Mouse (Mus musculus) CH12.LX (cell line): ENCODE data around the gene Immp2l. TPM values are rescaled to one million over a fixed set of nuclear protein-coding genes. Genes with fewer than 3 reads are reported as not detected.

Source experiments
- DNase-seq: peaks from one replicate; pipeline ENCODE4 v3.0.0-alpha.2; 2013; ENCODE audit errors: extremely low read depth
- H3K27ac ChIP-seq: 2 replicates; pipeline ENCODE4 v1.5.1; 2012; ENCODE audit warnings: low read depth, mild to moderate bottlenecking, control low read depth, moderate library complexity; ENCODE audit not compliant: insufficient read depth
- H3K27me3 ChIP-seq: replicated peaks from 2 replicates; pipeline ENCODE3; 2012; ENCODE audit warnings: inconsistent platforms
- H3K36me3 ChIP-seq, 2 experiments: replicated peaks in 1 of 2; 2 replicates each; pipeline versions ENCODE3 to v1.6.1; 2012; ENCODE audit warnings: inconsistent platforms in 1 of 2, low read length in 1 of 2, mild to moderate bottlenecking in 1 of 2, mixed read lengths in 1 of 2, moderate library complexity in 1 of 2; ENCODE audit not compliant: control insufficient read depth in 1 of 2, insufficient read depth in 1 of 2
- H3K4me1 ChIP-seq, 2 experiments: 2 replicates each; pipeline ENCODE4 v1.6.1; 2012; ENCODE audit warnings: inconsistent platforms in 1 of 2, moderate library complexity in 1 of 2; ENCODE audit not compliant: insufficient read depth in 2 of 2, control insufficient read depth in 1 of 2
- H3K4me2 ChIP-seq: 2 replicates; pipeline ENCODE4 v1.6.1; 2012; ENCODE audit warnings: low read depth, mild to moderate bottlenecking, control low read depth; ENCODE audit not compliant: poor library complexity, insufficient read depth, severe bottlenecking
- H3K4me3 ChIP-seq, 3 experiments: fragments of 150-350 bp in 1 of 3; sonication (generic) in 1 of 3; replicated peaks in 1 of 3; 2 replicates each; pipeline versions ENCODE3 to v1.5.1; 2011 to 2012; ENCODE audit warnings: low read depth in 2 of 3, low read length in 2 of 3, mild to moderate bottlenecking in 2 of 3, moderate library complexity in 2 of 3, control low read depth in 1 of 3, improper control_type of control experiment in 1 of 3, inconsistent platforms in 1 of 3, mixed read lengths in 1 of 3; ENCODE audit not compliant: poor library complexity in 1 of 3
- H3K79me2 ChIP-seq: replicated peaks from 2 replicates; pipeline ENCODE4 v1.6.1; 2012; ENCODE audit warnings: mild to moderate bottlenecking, moderate library complexity; ENCODE audit not compliant: control insufficient read depth, poor library complexity, insufficient read depth, severe bottlenecking; ENCODE audit errors: extremely low read depth
- H3K9ac ChIP-seq: 2 replicates; pipeline ENCODE4 v1.6.1; 2012; ENCODE audit warnings: low read depth, mild to moderate bottlenecking, control low read depth, moderate library complexity; ENCODE audit not compliant: insufficient read depth
- H3K9me3 ChIP-seq: replicated peaks from 2 replicates; pipeline ENCODE3; 2012; ENCODE audit warnings: low read length, inconsistent platforms, mixed read lengths
- BHLHE40 ChIP-seq: IDR thresholded peaks from 2 replicates; pipeline ENCODE4 v1.6.1; 2011; ENCODE audit warnings: mild to moderate bottlenecking, low read depth, low read length, improper control_type of control experiment
- CHD1 ChIP-seq: IDR thresholded peaks from 2 replicates; pipeline ENCODE4 v1.6.1; 2012; ENCODE audit warnings: low read depth, low read length, improper control_type of control experiment, inconsistent platforms
- E2F4 ChIP-seq: IDR thresholded peaks from 2 replicates; pipeline ENCODE4 v1.6.1; 2011; ENCODE audit warnings: low read depth, low read length, improper control_type of control experiment; ENCODE audit not compliant: insufficient replicate concordance
- ELF1 ChIP-seq: IDR thresholded peaks from 2 replicates; pipeline ENCODE4 v1.6.1; 2014; ENCODE audit warnings: low read depth, mild to moderate bottlenecking, inconsistent platforms, low read length, improper control_type of control experiment
- EP300 ChIP-seq: IDR thresholded peaks from 2 replicates; pipeline ENCODE4 v1.6.1; 2011; ENCODE audit warnings: low read length, improper control_type of control experiment
- GABPA ChIP-seq: IDR thresholded peaks from 2 replicates; pipeline ENCODE4 v1.6.1; 2012; ENCODE audit warnings: low read depth, low read length, improper control_type of control experiment, inconsistent platforms; ENCODE audit not compliant: insufficient replicate concordance
- HCFC1 ChIP-seq: IDR thresholded peaks from 2 replicates; pipeline ENCODE4 v1.6.1; 2012; ENCODE audit warnings: low read depth, mild to moderate bottlenecking, inconsistent platforms, low read length, improper control_type of control experiment
- IRF4 ChIP-seq: IDR thresholded peaks from 2 replicates; pipeline ENCODE4 v1.6.1; 2014; ENCODE audit warnings: low read depth, mild to moderate bottlenecking, inconsistent platforms, low read length, improper control_type of control experiment
- JUN ChIP-seq: IDR thresholded peaks from 2 replicates; pipeline ENCODE4 v1.6.1; 2011; ENCODE audit warnings: low read depth, mild to moderate bottlenecking, low read length, improper control_type of control experiment, moderate library complexity; ENCODE audit not compliant: insufficient read depth
- MAFK ChIP-seq: IDR thresholded peaks from 2 replicates; pipeline ENCODE4 v1.6.1; 2011; ENCODE audit warnings: low read length, improper control_type of control experiment; ENCODE audit not compliant: insufficient replicate concordance
- MAZ ChIP-seq: IDR thresholded peaks from 2 replicates; pipeline ENCODE4 v1.6.1; 2012; ENCODE audit warnings: low read depth, mild to moderate bottlenecking, inconsistent platforms, low read length, improper control_type of control experiment, moderate library complexity
- MYC ChIP-seq: IDR thresholded peaks from 2 replicates; pipeline ENCODE4 v1.6.1; 2011; ENCODE audit warnings: low read depth, mild to moderate bottlenecking, improper control_type of control experiment, low read length
- NELFE ChIP-seq: IDR thresholded peaks from 2 replicates; pipeline ENCODE4 v1.6.1; 2011; ENCODE audit warnings: low read depth, low read length, improper control_type of control experiment
- PAX5 ChIP-seq: IDR thresholded peaks from 2 replicates; pipeline ENCODE4 v1.6.1; 2012; ENCODE audit warnings: low read length, inconsistent platforms, mixed read lengths
- POLR2A ChIP-seq: IDR thresholded peaks from 2 replicates; pipeline ENCODE4 v1.6.1; 2011; ENCODE audit warnings: low read depth, mild to moderate bottlenecking, improper control_type of control experiment, low read length
- POLR2AphosphoS2 ChIP-seq: IDR thresholded peaks from 2 replicates; pipeline ENCODE4 v1.6.1; 2011; ENCODE audit warnings: low read depth, low read length, improper control_type of control experiment
- RAD21 ChIP-seq: IDR thresholded peaks from 2 replicates; pipeline ENCODE4 v1.6.1; 2011; ENCODE audit warnings: low read depth, mild to moderate bottlenecking, low read length, improper control_type of control experiment, moderate library complexity
- RCOR1 ChIP-seq: conservative IDR thresholded peaks from 2 replicates; pipeline ENCODE4 v1.6.1; 2012; ENCODE audit warnings: low read depth, mild to moderate bottlenecking, inconsistent platforms, low read length, improper control_type of control experiment
- SIN3A ChIP-seq: IDR thresholded peaks from 2 replicates; pipeline ENCODE4 v1.6.1; 2012; ENCODE audit warnings: low read length, improper control_type of control experiment, inconsistent platforms
- TBP ChIP-seq: conservative IDR thresholded peaks from 2 replicates; pipeline ENCODE4 v1.6.1; 2011; ENCODE audit warnings: low read depth, low read length, improper control_type of control experiment
- TCF12 ChIP-seq: IDR thresholded peaks from 2 replicates; pipeline ENCODE4 v1.6.1; 2014; ENCODE audit warnings: low read depth, mild to moderate bottlenecking, inconsistent platforms, low read length, improper control_type of control experiment
- UBTF ChIP-seq: IDR thresholded peaks from 2 replicates; pipeline ENCODE4 v1.6.1; 2012; ENCODE audit warnings: low read depth, mild to moderate bottlenecking, inconsistent platforms, low read length, improper control_type of control experiment, moderate library complexity
- USF1 ChIP-seq: IDR thresholded peaks from 2 replicates; pipeline ENCODE4 v1.6.1; 2014; ENCODE audit warnings: low read depth, mild to moderate bottlenecking, inconsistent platforms, low read length, improper control_type of control experiment
- ZC3H11A ChIP-seq: IDR thresholded peaks from 2 replicates; pipeline ENCODE4 v1.6.1; 2012; ENCODE audit warnings: low read depth, mild to moderate bottlenecking, inconsistent platforms, low read length, improper control_type of control experiment
- ZKSCAN1 ChIP-seq: IDR thresholded peaks from 2 replicates; pipeline ENCODE4 v1.6.1; 2012; ENCODE audit warnings: low read depth, inconsistent platforms, low read length, improper control_type of control experiment, borderline replicate concordance
- ZMIZ1 ChIP-seq: IDR thresholded peaks from 2 replicates; pipeline ENCODE4 v1.6.1; 2012; ENCODE audit warnings: low read depth, mild to moderate bottlenecking, inconsistent platforms, low read length, improper control_type of control experiment
- ZNF384 ChIP-seq: IDR thresholded peaks from 2 replicates; pipeline ENCODE4 v1.6.1; 2012; ENCODE audit warnings: low read depth, low read length, improper control_type of control experiment, inconsistent platforms
- dilution Hi-C: fragments of 300-500 bp; cut with MboI; formaldehyde crosslinking; loops from 2 replicates; pipeline ENCODE4 v1.14.3; 2020; ENCODE audit warnings: low sequenced_read_pairs; ENCODE audit not compliant: extremely low pct_unique_long_range_greater_than_20kb, extremely low pct_ligation_motif_present
- in situ Hi-C: fragments of 300-500 bp; cut with MboI; formaldehyde crosslinking; loops from 3 replicates; pipeline ENCODE4 v1.14.3; 2019; ENCODE audit warnings: low sequenced_read_pairs, low pct_ligation_motif_present, low pct_unique_long_range_greater_than_20kb, mixed read lengths
- polyA plus RNA-seq: library from polyadenylated mRNA; unstranded; fragments of >175 nt; gene quantifications from 2 replicates; pipeline ENCODE4 v1.2.1, GENCODE M21; 2012; ENCODE audit warnings: low read depth; ENCODE audit not compliant: insufficient read length
- total RNA-seq, 2 experiments: library from RNA; depleted of rRNA; stranded (reverse); fragments of 300-350 nt in 1 of 2; fragments of >200 nt in 1 of 2; gene quantifications; 2 replicates each; pipeline ENCODE4 v1.2.3; 2012 to 2014

Gene Immp2l
- total and polyA plus RNA-seq, 3 experiments: 4.8 to 16.5 (median 9.9) TPM

- Histone ChIP-seq H3K36me3 (no peaks in the 10 kb centered on the region), H3K4me1 (no peaks in the 10 kb centered on the region), H3K9me3 (no peaks in the 10 kb centered on the region), H3K27ac (no peak overlapping the region), H3K4me3 (no peak overlapping the region), H3K9ac (no peak overlapping the region), H3K27me3 (no peaks in the 10 kb centered on the region), H3K4me2 (no peak overlapping the region), H3K79me2 (no peaks in the 10 kb centered on the region)
- DNase-seq: no peak
- in situ Hi-C loops: no loop called here
- dilution Hi-C loops: no loop called here
- TF ChIP-seq MYC: no peak
- TF ChIP-seq JUN: no peak
- TF ChIP-seq MAZ: no peak
- no peak for TF ChIP-seq USF1
- TF ChIP-seq POLR2A: no peak
- TF ChIP-seq CHD1: no peak
- TF ChIP-seq ZNF384: no peak
- no peak for TF ChIP-seq POLR2AphosphoS2
- no peak for TF ChIP-seq TBP
- TF ChIP-seq MAFK: no peak
- no peak for TF ChIP-seq IRF4
- no peak for TF ChIP-seq RCOR1
- no peak for TF ChIP-seq ZMIZ1
- no peak for TF ChIP-seq E2F4
- TF ChIP-seq ELF1: no peak
- TF ChIP-seq ZC3H11A: no peak
- TF ChIP-seq GABPA: no peak
- TF ChIP-seq ZKSCAN1: no peak
These were observed 516.1 kb downstream of the Immp2l start for GRCm38 (mm10) chr12:41539989-41540388.

GRCm38 (mm10) chr12:41551578-41551977 is 527.7 kb downstream of the Immp2l start:
- no peaks in the 10 kb centered on the region for H3K79me2 ChIP-seq
- H3K27me3 ChIP-seq: no peaks in the 10 kb centered on the region
- H3K9ac ChIP-seq: no peak overlapping the region
- no peak for DNase-seq
- H3K4me2 ChIP-seq: no peak overlapping the region
- dilution Hi-C loops (no loop called here), in situ Hi-C loops (no loop called here)
- TF ChIP-seq SIN3A: no peak
- no peak for TF ChIP-seq POLR2A
- TF ChIP-seq TBP: no peak
- TF ChIP-seq ZNF384: no peak
- no peak for TF ChIP-seq RAD21
- no peak for TF ChIP-seq TCF12
- TF ChIP-seq UBTF: no peak
- no peak for TF ChIP-seq MAFK
- no peak for TF ChIP-seq MAZ
- TF ChIP-seq PAX5: no peak
- TF ChIP-seq BHLHE40: no peak
- no peak for TF ChIP-seq ZKSCAN1
- TF ChIP-seq NELFE: no peak
- TF ChIP-seq EP300: no peak
- TF ChIP-seq HCFC1: no peak
- no peaks in the 10 kb centered on the region for H3K9me3 ChIP-seq
- H3K27ac ChIP-seq: no peak overlapping the region
- H3K4me3 ChIP-seq: no peak overlapping the region
- no peaks in the 10 kb centered on the region for H3K36me3 ChIP-seq
- 0 out of 4 replicates have a peak, but pooled peaks cover 0 to 1% of the 10 kb centered on the region in 2 experiments for H3K4me1 ChIP-seq
